Mouse (Mus musculus): ENCODE measurements around the gene Rgs7.

DNA sequence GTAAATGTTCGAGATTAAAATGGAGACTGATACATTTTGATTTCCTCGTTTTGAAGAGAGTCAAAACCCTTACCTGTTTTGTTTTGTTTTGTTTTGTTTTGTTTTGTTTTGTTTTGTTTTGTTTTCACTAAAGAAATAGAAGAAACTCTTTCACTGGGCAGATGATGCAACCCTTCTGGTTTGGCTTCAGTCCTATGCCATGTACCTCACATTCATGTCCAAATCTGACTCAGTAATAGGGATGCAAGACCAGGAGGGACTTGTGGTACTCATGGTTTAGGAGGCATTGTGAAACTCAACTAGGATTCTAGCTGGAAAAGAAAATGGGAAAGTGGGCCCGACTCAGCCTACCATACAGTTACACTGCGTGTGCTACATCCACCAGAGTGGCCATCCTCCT lies 139.4 kb downstream of the Rgs7 start:
- no peak for TF ChIP-seq CTCF (IDR thresholded peaks at IDR 0.05; ENCODE audit: borderline replicate concordance, insufficient read depth, low read length)
- no peak for TF ChIP-seq POLR2A (IDR thresholded peaks at IDR 0.05; ENCODE audit: low read depth, low read length)
